Mouse (Mus musculus) thymus, adult 2 months (tissue): Measurements from ENCODE around the gene Phf7. TPM values are rescaled to one million over a fixed set of nuclear protein-coding genes. Genes with fewer than 3 reads are reported as not detected.

Source experiments
- DNase-seq: peaks from one replicate; pipeline ENCODE4 v3.0.0; 2021
- H3K27ac ChIP-seq: fragments of 200-500 bp; 2 replicates; pipeline ENCODE4 v1.5.1; 2012; ENCODE audit warnings: low read length, control low read depth; ENCODE audit not compliant: control insufficient read depth, insufficient read depth
- H3K27me3 ChIP-seq: fragments of 200-500 bp; 2 replicates; pipeline ENCODE4 v1.6.1; 2012; ENCODE audit warnings: mild to moderate bottlenecking, low read length, moderate library complexity, mixed read lengths; ENCODE audit not compliant: control insufficient read depth, insufficient read depth
- H3K36me3 ChIP-seq: fragments of 200-500 bp; 2 replicates; pipeline ENCODE4 v1.6.1; 2012; ENCODE audit warnings: mild to moderate bottlenecking, low read length, moderate library complexity; ENCODE audit not compliant: control insufficient read depth, insufficient read depth
- H3K4me1 ChIP-seq: fragments of 200-500 bp; replicated peaks from 2 replicates; pipeline ENCODE4 v1.6.1; 2012; ENCODE audit warnings: low read length; ENCODE audit not compliant: control insufficient read depth, insufficient read depth
- H3K4me3 ChIP-seq: fragments of 200-500 bp; 2 replicates; pipeline ENCODE4 v1.5.1; 2012; ENCODE audit warnings: mild to moderate bottlenecking, low read length, control low read depth, moderate library complexity; ENCODE audit not compliant: control insufficient read depth, insufficient read depth
- CTCF ChIP-seq: fragments of 200-500 bp; IDR thresholded peaks from 2 replicates; pipeline ENCODE4 v1.5.1; 2012; ENCODE audit warnings: mild to moderate bottlenecking, control low read depth, low read length, moderate library complexity, borderline replicate concordance; ENCODE audit not compliant: control insufficient read depth, poor library complexity, insufficient read depth; ENCODE audit errors: extremely low read depth
- POLR2A ChIP-seq: fragments of 200-500 bp; IDR thresholded peaks from 2 replicates; pipeline ENCODE4 v1.6.1; 2012; ENCODE audit warnings: mild to moderate bottlenecking, low read length, control low read depth, moderate library complexity; ENCODE audit not compliant: control insufficient read depth, poor library complexity, insufficient read depth; ENCODE audit errors: extremely low read depth
- WGBS: fragments of 180-500 bp; shearing (Covaris S2); methylation state at CpG from one replicate; pipeline ENCODE4 v1.1.7; 2018; 5-methylcytosine and 5-hydroxymethylcytosine counted together
- polyA plus RNA-seq: library from polyadenylated mRNA; depleted of rRNA; stranded (reverse); fragments of >200 nt; gene quantifications from 2 replicates; pipeline ENCODE4 v1.2.3, GENCODE M21; 2012; rRNA removed

Gene Phf7
- polyA plus RNA-seq, 1 experiment: 7.4 TPM

DNA sequence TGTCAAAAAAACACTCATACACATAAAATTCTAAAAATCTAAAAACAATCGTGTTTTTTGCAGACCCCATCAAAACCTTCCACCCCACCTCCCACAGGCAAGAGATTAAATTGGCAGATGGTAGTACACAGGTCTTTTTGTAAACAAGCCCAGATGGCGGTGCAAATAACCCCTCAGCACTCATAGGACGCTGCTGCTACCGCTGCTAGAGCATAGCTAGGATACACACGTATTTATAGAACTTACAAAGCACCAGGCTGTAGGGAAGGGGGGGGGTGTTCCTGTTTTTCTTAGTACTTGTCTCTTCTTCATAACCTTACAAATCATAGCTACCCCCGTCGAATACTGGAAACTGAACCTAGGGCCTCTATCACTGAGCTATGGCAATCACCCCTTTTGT lies 57.3 kb downstream of the Phf7 start:
- no peak for DNase-seq
- TF ChIP-seq CTCF: no peak
- no peak for TF ChIP-seq POLR2A
- H3K36me3 ChIP-seq: peaks cover 37% of the 10 kb centered on the region
- H3K4me1 ChIP-seq: peaks cover 13% of the 10 kb centered on the region
- H3K27ac ChIP-seq: no peak overlapping the region
- H3K4me3 ChIP-seq: no peak overlapping the region
- 95% methylated on average over 7 of the region's 7 CpGs for WGBS
- H3K27me3 ChIP-seq: no peaks in the 10 kb centered on the region

DNA sequence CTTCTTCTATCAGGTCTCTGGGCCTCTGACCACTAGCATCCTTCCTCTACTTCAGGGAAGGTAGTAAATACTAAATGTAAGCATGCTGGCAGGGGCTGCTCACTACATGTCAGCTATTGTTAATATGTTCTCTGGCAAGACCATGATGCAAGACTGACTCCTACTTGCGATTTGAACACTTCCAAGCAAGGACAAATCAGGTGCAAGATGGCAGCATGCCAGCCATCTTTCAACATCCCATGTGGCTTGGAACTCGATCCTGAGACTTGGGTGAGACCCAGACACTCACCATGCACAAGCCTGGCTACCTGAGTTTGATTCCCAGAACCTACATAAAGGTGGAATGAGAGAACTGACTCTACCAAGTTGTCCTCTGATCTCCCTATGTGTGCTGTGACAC lies 59.2 kb downstream of the Phf7 start:
- peaks cover 54% of the 10 kb centered on the region for H3K36me3 ChIP-seq
- peaks cover 13% of the 10 kb centered on the region for H3K4me1 ChIP-seq
- no peak for DNase-seq

DNA sequence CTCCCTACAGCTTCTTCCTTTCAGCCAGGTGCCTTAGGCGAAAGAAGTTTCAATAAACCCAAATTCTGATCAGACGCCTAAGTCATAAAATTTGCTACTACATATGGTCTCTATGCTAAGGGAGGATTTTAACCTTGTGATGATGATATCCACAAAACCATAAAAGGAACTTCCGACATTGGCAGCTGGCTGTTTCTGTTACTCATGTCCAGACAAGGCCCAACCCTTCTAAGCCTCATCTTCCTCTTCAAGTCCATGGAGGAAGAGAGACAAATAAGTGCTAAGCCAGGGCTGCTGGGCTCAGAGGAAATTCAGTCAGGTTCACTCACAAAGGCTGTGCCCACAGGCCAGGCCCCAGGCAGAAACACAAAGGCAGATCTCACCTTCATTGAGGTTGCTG lies 61.8 kb downstream of the Phf7 start:
- no peak for TF ChIP-seq CTCF
- no peak for TF ChIP-seq POLR2A
- 95% methylated on average over 3 of the region's 3 CpGs for WGBS
- Histone ChIP-seq H3K36me3 (peaks cover 80% of the 10 kb centered on the region), H3K27ac (no peak overlapping the region), H3K27me3 (no peaks in the 10 kb centered on the region), H3K4me1 (0 out of 2 replicates have a peak, but pooled peaks cover under 1% of the 10 kb centered on the region), H3K4me3 (no peak overlapping the region)
- DNase-seq: no peak

More for the DNA sequence above, 59.2 kb downstream of the Phf7 start:
- H3K27ac ChIP-seq: no peak overlapping the region
- H3K27me3 ChIP-seq: no peaks in the 10 kb centered on the region
- no peak for TF ChIP-seq CTCF
- TF ChIP-seq POLR2A: no peak
- H3K4me3 ChIP-seq: no peak overlapping the region
- WGBS: 86% methylated on average over 2 of the region's 2 CpGs

DNA sequence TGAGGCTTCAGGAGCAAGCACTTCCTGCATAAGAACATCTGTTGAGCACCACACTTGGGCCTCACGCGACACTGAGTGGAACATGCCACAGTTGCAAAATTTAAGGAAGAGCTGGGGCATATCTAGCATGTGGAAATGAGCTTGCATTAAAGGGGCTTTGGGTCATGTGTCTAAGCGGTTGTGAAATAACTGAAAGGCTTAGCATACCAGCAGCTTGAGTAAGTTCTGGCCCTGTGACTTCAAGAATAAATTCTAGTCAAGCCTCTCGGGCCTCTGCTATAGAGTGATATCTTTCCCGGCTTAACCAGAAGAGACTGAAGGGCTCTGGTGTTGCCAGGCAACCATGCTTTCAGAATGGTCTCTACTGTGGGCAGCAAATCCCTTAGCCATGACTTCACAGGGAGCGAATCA lies 62.3 kb downstream of the Phf7 start:
- Histone ChIP-seq H3K27me3 (no peaks in the 10 kb centered on the region), H3K27ac (no peak overlapping the region), H3K4me3 (no peak overlapping the region), H3K36me3 (peaks cover 86% of the 10 kb centered on the region), H3K4me1 (no peaks in the 10 kb centered on the region)
- DNase-seq: no peak
- TF ChIP-seq POLR2A: no peak
- no peak for TF ChIP-seq CTCF
- WGBS: 97% methylated on average over 6 of the region's 6 CpGs

Other genes with a start within 250 kb of the Phf7 start
- 11.9 and 13.6 TPM in 2 replicates for gene Glt8d1, start 249.9 kb downstream of the Phf7 start, polyA plus RNA-seq
- gene Spcs1, start 249.6 kb downstream of the Phf7 start, polyA plus RNA-seq: 133 and 183 TPM in 2 replicates
- 32.1 and 47.0 TPM in 2 replicates for gene Pbrm1, start 232.2 kb downstream of the Phf7 start, polyA plus RNA-seq
- 24.0 and 32.9 TPM in 2 replicates for gene Gnl3, start 232.2 kb downstream of the Phf7 start, polyA plus RNA-seq
- 77.4 and 91.1 TPM in 2 replicates for gene Smim4, start 122.4 kb downstream of the Phf7 start, polyA plus RNA-seq
- 220 and 273 TPM in 2 replicates for gene Nt5dc2, start 120.3 kb downstream of the Phf7 start, polyA plus RNA-seq
- 17.2 and 26.7 TPM in 2 replicates for gene Stab1, start 82.7 kb downstream of the Phf7 start, polyA plus RNA-seq
- 4.2 and 103 TPM in 2 replicates for gene Tnnc1, start 43.0 kb downstream of the Phf7 start, polyA plus RNA-seq
- 569 and 585 TPM in 2 replicates for gene Nisch, start 34.4 kb downstream of the Phf7 start, polyA plus RNA-seq
- 1.9 and 2.4 TPM in 2 replicates for gene Sema3g, start 33.5 kb downstream of the Phf7 start, polyA plus RNA-seq
- 106 and 111 TPM in 2 replicates for gene Bap1, start 133 bp upstream of the Phf7 start, polyA plus RNA-seq
- 0.39 and 0.54 TPM in 2 replicates for gene Dnah1, start 72.6 kb upstream of the Phf7 start, polyA plus RNA-seq
- gene Capn7, start 85.3 kb upstream of the Phf7 start, polyA plus RNA-seq: 23.8 and 24.2 TPM in 2 replicates
- 10.5 and 10.7 TPM in 2 replicates for gene Sh3bp5, start 184.8 kb upstream of the Phf7 start, polyA plus RNA-seq
- gene Eaf1, start 243.1 kb upstream of the Phf7 start, polyA plus RNA-seq: 140 and 151 TPM in 2 replicates
- 26.4 and 28.8 TPM in 2 replicates for gene Mettl6, start 243.7 kb upstream of the Phf7 start, polyA plus RNA-seq